In genomic region chr5:51882594-51882993, GRCm38 (mm10) we compare ENCODE assay signal across 25 mouse cellular contexts.
DNase-seq lines count a peak whose midpoint lies in the region; ATAC-seq and TF ChIP-seq lines count a peak whose summit lies in the region.
"Had no signal": no experiment of that assay in that cellular context is flagged by ENCODE, and none has a peak within 500 bp of the region (broad histone marks: within the 10 kb centered on the region; RNA-seq: fewer than 3 reads in every experiment).

No protein-coding gene starts in this region.

- H3K4me2 ChIP-seq in myocyte (ENCODE audit: low read depth), result peak overlapping the region; percentile 21
- no peak overlapping the region for H3K4me2 ChIP-seq in kidney, embryonic 16.5 days (replicated peaks; ENCODE audit: low read depth, low read length)
- H3K4me2 ChIP-seq: embryonic facial prominence, embryonic 12.5 days; forebrain, embryonic 13.5 days; forebrain, embryonic 15.5 days had no signal

- DNase-seq in 3T3-L1 (ENCODE audit: low read depth, low spot score) (peak; percentile 71), MEL (ENCODE audit: low read depth, low spot score) (no peak)
- DNase-seq in ovary, postnatal 14 days (ENCODE audit: low spot score), result no peak
- DNase-seq in urinary bladder, postnatal 36 days (ENCODE audit: low spot score in 2 of 2), result no peak
- DNase-seq: adrenal gland, adult 8-10 months; adrenal gland, postnatal 14 days; adrenal gland, postnatal 36 days; B cell, adult 2 months; cerebellum, adult 11-12 months; cerebellum, adult 2 months; cerebellum, adult 9-10 months; cerebellum, postnatal 10 days; cerebellum, postnatal 25 days; embryo, embryonic 11 days; forebrain, postnatal 0 days had no signal

- WGBS in kidney, embryonic 16.5 days, result 69% methylated on average over 4 of the region's 4 CpGs

- H3K9ac ChIP-seq in MEL (ENCODE audit: control insufficient read depth, low read depth, low read length, poor library complexity, severe bottlenecking), result no peak overlapping the region
- H3K9ac ChIP-seq in kidney, embryonic 16.5 days (replicated peaks; ENCODE audit: low read length), result no peak overlapping the region
- H3K9ac ChIP-seq: embryonic facial prominence, embryonic 12.5 days; forebrain, embryonic 13.5 days; forebrain, embryonic 15.5 days; forebrain, postnatal 0 days had no signal

- ATAC-seq in kidney, embryonic 16.5 days (ENCODE audit: low FRiP score, low TSS enrichment), result no peak
- ATAC-seq: activated CD4-positive, CD25-positive, alpha-beta regulatory T cell, adult 4 months; forebrain, embryonic 13.5 days; forebrain, embryonic 15.5 days; forebrain, postnatal 0 days; Patski had no signal

- no peaks in the 10 kb centered on the region for H3K79me2 ChIP-seq in C2C12 (ENCODE audit: control insufficient read depth, insufficient read depth)
- no peaks in the 10 kb centered on the region for H3K79me2 ChIP-seq in MEL (ENCODE audit: control insufficient read depth, insufficient read depth, low read length, poor library complexity)
- H3K79me2 ChIP-seq in myocyte (ENCODE audit: control insufficient read depth, insufficient read depth), result no peaks in the 10 kb centered on the region

- H3K4me1 ChIP-seq in MEL (ENCODE audit: control insufficient read depth in 1 of 2, insufficient read depth in 2 of 2, low read length in 2 of 2), result peaks cover 5 to 21% of the 10 kb centered on the region in 2 experiments
- H3K4me1 ChIP-seq in kidney, embryonic 16.5 days (ENCODE audit: insufficient read depth, low read length), result no peaks in the 10 kb centered on the region
- H3K4me1 ChIP-seq: embryonic facial prominence, embryonic 10.5 days; embryonic facial prominence, embryonic 12.5 days; forebrain, embryonic 13.5 days; forebrain, embryonic 15.5 days had no signal

- H3K4me3 ChIP-seq in C2C12 (ENCODE audit: insufficient read depth, poor library complexity, severe bottlenecking) (no peak overlapping the region), MEL (ENCODE audit: control insufficient read depth in 1 of 2, insufficient read depth in 1 of 2, low read depth in 2 of 2, low read length in 2 of 2) (no peak overlapping the region), myocyte (no peak overlapping the region)
- H3K4me3 ChIP-seq in kidney, embryonic 16.5 days (ENCODE audit: low read length), result no peak overlapping the region
- H3K4me3 ChIP-seq: embryonic facial prominence, embryonic 10.5 days; embryonic facial prominence, embryonic 12.5 days; forebrain, embryonic 13.5 days; forebrain, embryonic 15.5 days had no signal

- H3ac ChIP-seq in C2C12 (ENCODE audit: control insufficient read depth, insufficient read length, low read depth) (no peak overlapping the region), myocyte (ENCODE audit: control insufficient read depth, insufficient read length) (no peak overlapping the region)

- no peak for TF ChIP-seq CTCF in C2C12 (IDR thresholded peaks at IDR 0.05; ENCODE audit: control insufficient read depth, insufficient read depth, insufficient read length)
- no peak for TF ChIP-seq CTCF in MEL (IDR thresholded peaks at IDR 0.05 in 2 of 3, conservative IDR thresholded peaks at IDR 0.05 in 1 of 3; ENCODE audit: control insufficient read depth in 1 of 3, insufficient read depth in 1 of 3, low read depth in 2 of 3, low read length in 3 of 3, poor library complexity in 1 of 3, severe bottlenecking in 1 of 3)

- no peaks in the 10 kb centered on the region for H3K36me3 ChIP-seq in C2C12 (ENCODE audit: control insufficient read depth, insufficient read depth)
- peaks cover 0 to 23% of the 10 kb centered on the region in 2 experiments; a peak in 2 of 4 replicates for H3K36me3 ChIP-seq in MEL (ENCODE audit: control insufficient read depth in 1 of 2, insufficient read depth in 2 of 2, low read length in 2 of 2)
- H3K36me3 ChIP-seq in myocyte (ENCODE audit: control insufficient read depth, insufficient read depth), result no peaks in the 10 kb centered on the region
- H3K36me3 ChIP-seq in kidney, embryonic 16.5 days (ENCODE audit: insufficient read depth, low read length), result no peaks in the 10 kb centered on the region
- H3K36me3 ChIP-seq: embryonic facial prominence, embryonic 10.5 days; embryonic facial prominence, embryonic 12.5 days; forebrain, embryonic 15.5 days; G1E had no signal

- H3K79me3 ChIP-seq in C2C12 (ENCODE audit: low read depth), result no peaks in the 10 kb centered on the region

- no peak for TF ChIP-seq RAD21 in MEL (IDR thresholded peaks at IDR 0.05; ENCODE audit: low read depth, low read length)

- no peak for TF ChIP-seq EP300 in MEL (IDR thresholded peaks at IDR 0.05; ENCODE audit: low read depth in 1 of 2, low read length in 2 of 2)

- no peaks in the 10 kb centered on the region for H3K27me3 ChIP-seq in C2C12 (ENCODE audit: control insufficient read depth, insufficient read depth, insufficient read length)
- no peaks in the 10 kb centered on the region for H3K27me3 ChIP-seq in MEL (ENCODE audit: control insufficient read depth in 1 of 2, insufficient read depth in 2 of 2, low read length in 2 of 2)
- no peaks in the 10 kb centered on the region for H3K27me3 ChIP-seq in myocyte (ENCODE audit: control insufficient read depth, insufficient read depth, insufficient read length)
- no peaks in the 10 kb centered on the region for H3K27me3 ChIP-seq in kidney, embryonic 16.5 days (ENCODE audit: insufficient read depth, low read length)
- H3K27me3 ChIP-seq: embryonic facial prominence, embryonic 12.5 days; forebrain, embryonic 13.5 days; forebrain, embryonic 15.5 days; Patski had no signal

- H3K9me3 ChIP-seq in MEL (replicated peaks; ENCODE audit: insufficient read depth, low read length), result no peaks in the 10 kb centered on the region
- H3K9me3 ChIP-seq in kidney, embryonic 16.5 days (ENCODE audit: low read length), result no peaks in the 10 kb centered on the region
- H3K9me3 ChIP-seq: embryonic facial prominence, embryonic 10.5 days; embryonic facial prominence, embryonic 12.5 days; forebrain, embryonic 13.5 days; forebrain, embryonic 15.5 days had no signal

- peak overlapping the region; percentile 16; the same call in 1 of the 2 replicates for H3K27ac ChIP-seq in MEL (ENCODE audit: control insufficient read depth, low read depth, low read length)
- H3K27ac ChIP-seq in kidney, embryonic 16.5 days (ENCODE audit: low read length), result no peak overlapping the region
- H3K27ac ChIP-seq: embryonic facial prominence, embryonic 10.5 days; embryonic facial prominence, embryonic 12.5 days; forebrain, embryonic 13.5 days; forebrain, embryonic 15.5 days had no signal

- no peak for TF ChIP-seq POLR2A in MEL (IDR thresholded peaks at IDR 0.05; ENCODE audit: control insufficient read depth in 1 of 2, insufficient read depth in 1 of 2, low read depth in 1 of 2, low read length in 2 of 2, poor library complexity in 1 of 2)
- no peak for TF ChIP-seq POLR2A in myocyte (IDR thresholded peaks at IDR 0.05; ENCODE audit: insufficient read length, low read depth)

TF ChIP-seq in C2C12, 6 proteins besides CTCF, POLR2A, EP300 and RAD21:
- TF ChIP-seq CEBPB (IDR thresholded peaks at IDR 0.05; ENCODE audit: low read depth), result no peak
- no peak for TF ChIP-seq MAX (IDR thresholded peaks at IDR 0.05)
- TF ChIP-seq MYOD1 (IDR thresholded peaks at IDR 0.05; ENCODE audit: control insufficient read depth, insufficient read length, low read depth), result peak; percentile 52
- TF ChIP-seq FOSL1 (IDR thresholded peaks at IDR 0.05; ENCODE audit: insufficient read depth, low read length, poor library complexity, severe bottlenecking), result peak; percentile 14
- no peak for TF ChIP-seq MYOG (IDR thresholded peaks at IDR 0.05; ENCODE audit: control insufficient read depth, extremely low read depth, insufficient read length)
- TF ChIP-seq USF1 (IDR thresholded peaks at IDR 0.05; ENCODE audit: low read depth), result no peak

TF ChIP-seq in MEL, 35 proteins besides CTCF, POLR2A, EP300 and RAD21 (continues in another document):
- TF ChIP-seq MYC (IDR thresholded peaks at IDR 0.05; ENCODE audit: low read depth, low read length) (no peak), POLR2AphosphoS2 (IDR thresholded peaks at IDR 0.05; ENCODE audit: low read length) (no peak), MXI1 (IDR thresholded peaks at IDR 0.05; ENCODE audit: low read depth, low read length) (no peak), BHLHE40 (IDR thresholded peaks at IDR 0.05; ENCODE audit: borderline replicate concordance, low read depth, low read length) (no peak), RCOR1 (IDR thresholded peaks at IDR 0.05; ENCODE audit: low read depth, low read length) (no peak), MAX (IDR thresholded peaks at IDR 0.05; ENCODE audit: low read length) (no peak), JUND (IDR thresholded peaks at IDR 0.05; ENCODE audit: low read depth, low read length) (no peak), NRF1 (IDR thresholded peaks at IDR 0.05; ENCODE audit: insufficient read depth, low read depth, low read length, poor library complexity, severe bottlenecking) (no peak), TCF12 (IDR thresholded peaks at IDR 0.05; ENCODE audit: low read depth, low read length) (no peak), ZKSCAN1 (IDR thresholded peaks at IDR 0.05; ENCODE audit: low read depth, low read length) (no peak), CHD1 (IDR thresholded peaks at IDR 0.05; ENCODE audit: low read depth, low read length) (no peak), ETS1 (IDR thresholded peaks at IDR 0.05; ENCODE audit: low read depth, low read length) (no peak), KAT2A (conservative IDR thresholded peaks at IDR 0.05; ENCODE audit: low read depth, low read length) (no peak)

TF ChIP-seq in myocyte, 11 proteins besides CTCF, POLR2A, EP300 and RAD21:
- TF ChIP-seq MYOG (IDR thresholded peaks at IDR 0.05; ENCODE audit: control insufficient read depth in 1 of 3, insufficient read depth in 1 of 3, insufficient read length in 2 of 3, low read depth in 2 of 3) (no peak), CEBPB (IDR thresholded peaks at IDR 0.05; ENCODE audit: insufficient read depth, poor library complexity, severe bottlenecking) (peak; percentile 72), E2F4 (IDR thresholded peaks at IDR 0.05; ENCODE audit: insufficient read depth) (no peak), MYOD1 (IDR thresholded peaks at IDR 0.05; ENCODE audit: control insufficient read depth in 1 of 3, insufficient read length in 2 of 3, low read depth in 2 of 3) (peak in 1 of 3 experiments; percentile 18), TCF12 (IDR thresholded peaks at IDR 0.05; ENCODE audit: insufficient read depth, poor library complexity, severe bottlenecking) (no peak), USF1 (IDR thresholded peaks at IDR 0.05; ENCODE audit: low read depth) (no peak), MAX (IDR thresholded peaks at IDR 0.05; ENCODE audit: low read depth) (no peak), SRF (IDR thresholded peaks at IDR 0.05; ENCODE audit: control insufficient read depth, insufficient read length, low read depth) (no peak), TCF3 (IDR thresholded peaks at IDR 0.05; ENCODE audit: insufficient read length, low read depth) (no peak), REST (IDR thresholded peaks at IDR 0.05; ENCODE audit: insufficient read depth, insufficient read length) (no peak)
